Mouse (Mus musculus) ES-E14 (cell line): ENCODE data around the gene Gcn1l1. TPM values are rescaled to one million over a fixed set of nuclear protein-coding genes. Genes with fewer than 3 reads are reported as not detected.

Experiments used
- DNase-seq: peaks from one replicate; pipeline ENCODE4 v3.0.0-alpha.2; 2013; ENCODE audit warnings: low read depth, low spot score
- H3K27ac ChIP-seq: 2 replicates; pipeline ENCODE4 v1.5.1; 2012; ENCODE audit warnings: low read depth, mild to moderate bottlenecking, low read length, moderate library complexity, mixed read lengths; ENCODE audit not compliant: poor library complexity, insufficient read depth, severe bottlenecking
- H3K36me3 ChIP-seq: 2 replicates; pipeline ENCODE4 v1.6.1; 2012; ENCODE audit warnings: mild to moderate bottlenecking, low read length, moderate library complexity, mixed read lengths; ENCODE audit not compliant: control insufficient read depth, poor library complexity, insufficient read depth, severe bottlenecking
- H3K4me1 ChIP-seq, 2 experiments: fragments of 150-350 bp in 1 of 2; sonication (generic) in 1 of 2; 2 replicates each; pipeline ENCODE4 v1.6.1; 2012; ENCODE audit warnings: low read length in 2 of 2, mild to moderate bottlenecking in 1 of 2, mixed read lengths in 1 of 2; ENCODE audit not compliant: control insufficient read depth in 2 of 2, insufficient read depth in 2 of 2, poor library complexity in 1 of 2
- H3K4me3 ChIP-seq, 2 experiments: fragments of 150-350 bp in 1 of 2; sonication (generic) in 1 of 2; 2 replicates each; pipeline ENCODE4 v1.5.1; 2012; ENCODE audit warnings: low read length in 2 of 2, low read depth in 1 of 2, mild to moderate bottlenecking in 1 of 2, mixed read lengths in 1 of 2; ENCODE audit not compliant: insufficient read depth in 1 of 2, poor library complexity in 1 of 2, severe bottlenecking in 1 of 2
- H3K9ac ChIP-seq: 2 replicates; pipeline ENCODE4 v1.6.1; 2012; ENCODE audit warnings: low read depth, mild to moderate bottlenecking, low read length, mixed read lengths; ENCODE audit not compliant: poor library complexity, insufficient read depth, severe bottlenecking
- H3K9me3 ChIP-seq: fragments of 150-350 bp; sonication (generic); 2 replicates; pipeline ENCODE4 v1.6.1; 2012; ENCODE audit warnings: low read depth, mild to moderate bottlenecking, low read length; ENCODE audit not compliant: control insufficient read depth, insufficient read depth
- CHD2 ChIP-seq: IDR thresholded peaks from 2 replicates; pipeline ENCODE4 v1.6.1; 2014; ENCODE audit warnings: mild to moderate bottlenecking, low read depth, low read length, inconsistent platforms
- HCFC1 ChIP-seq: IDR thresholded peaks from 2 replicates; pipeline ENCODE4 v1.6.1; 2012; ENCODE audit warnings: low read length, inconsistent platforms, borderline replicate concordance; ENCODE audit not compliant: insufficient read depth
- MAFK ChIP-seq: IDR thresholded peaks from 2 replicates; pipeline ENCODE4 v1.6.1; 2014; ENCODE audit warnings: mild to moderate bottlenecking, low read depth, low read length, inconsistent platforms; ENCODE audit not compliant: insufficient read depth
- ZC3H11A ChIP-seq: IDR thresholded peaks from 2 replicates; pipeline ENCODE4 v1.6.1; 2012; ENCODE audit warnings: low read depth, mild to moderate bottlenecking, inconsistent platforms, low read length, borderline replicate concordance
- ZNF384 ChIP-seq: IDR thresholded peaks from 2 replicates; pipeline ENCODE4 v1.6.1; 2012; ENCODE audit warnings: low read depth, low read length, inconsistent platforms
- in situ Hi-C, 2 experiments: fragments of 600-800 bp; cut with MboI; formaldehyde crosslinking; loops; one replicate each; pipeline ENCODE4 v1.15.1; 2025; ENCODE audit warnings: low sequenced_read_pairs in 2 of 2, inconsistent platforms in 1 of 2; ENCODE audit not compliant: unreplicated experiment in 2 of 2
- total RNA-seq: library from RNA; depleted of rRNA; stranded (reverse); fragments of 300-350 nt; gene quantifications from 2 replicates; pipeline ENCODE4 v1.2.3, GENCODE M21; 2012

Gene Gcn1l1
- total RNA-seq, 1 experiment: 112 TPM

GRCm38 (mm10) chr5:115651821-115652220, 86.8 kb downstream of the Gcn1l1 start:
- peaks cover 7% of the 10 kb centered on the region; the same call in 1 of the 2 replicates for H3K36me3 ChIP-seq
- H3K9ac ChIP-seq: no peak overlapping the region
- peaks cover 0 to 5% of the 10 kb centered on the region in 2 experiments; a peak in 1 of 4 replicates for H3K4me1 ChIP-seq
- DNase-seq: no peak
- no peak overlapping the region for H3K27ac ChIP-seq
- no peaks in the 10 kb centered on the region for H3K9me3 ChIP-seq
- in situ Hi-C loops: no loop called here
- TF ChIP-seq ZC3H11A (no peak), MAFK (no peak), ZNF384 (no peak), CHD2 (no peak), HCFC1 (no peak)
- no peak overlapping the region for H3K4me3 ChIP-seq

- Histone ChIP-seq H3K27ac (no peak overlapping the region), H3K9me3 (no peaks in the 10 kb centered on the region), H3K4me3 (peak overlapping the region; percentile 48 to 50), H3K4me1 (peaks cover 0 to 5% of the 10 kb centered on the region in 2 experiments; a peak in 1 of 4 replicates), H3K9ac (peak overlapping the region; percentile 39; the same call in 1 of the 2 replicates), H3K36me3 (peaks cover 4% of the 10 kb centered on the region; the same call in 1 of the 2 replicates)
- TF ChIP-seq HCFC1: peak; percentile 53; the same call in 1 of the 2 replicates
- TF ChIP-seq ZNF384: no peak
- TF ChIP-seq ZC3H11A: no peak
- TF ChIP-seq MAFK: peak; percentile 99
- no peak for TF ChIP-seq CHD2
- in situ Hi-C loops: no loop called here
- peak; percentile 97 for DNase-seq
These were observed 87.9 kb downstream of the Gcn1l1 start for GRCm38 (mm10) chr5:115652681-115653575.

GRCm38 (mm10) chr5:115653776-115654175, 88.7 kb downstream of the Gcn1l1 start:
- Histone ChIP-seq H3K9ac (0 out of 2 replicates have a peak overlapping the region, but pooled peaks have one; percentile 34), H3K9me3 (no peaks in the 10 kb centered on the region), H3K36me3 (peaks cover under 1% of the 10 kb centered on the region; the same call in 1 of the 2 replicates), H3K4me1 (peaks cover 0 to 8% of the 10 kb centered on the region in 2 experiments; a peak in 1 of 4 replicates), H3K4me3 (no peak overlapping the region), H3K27ac (no peak overlapping the region)
- TF ChIP-seq ZC3H11A: no peak
- TF ChIP-seq CHD2: no peak
- no peak for TF ChIP-seq MAFK
- TF ChIP-seq HCFC1: no peak
- TF ChIP-seq ZNF384: no peak
- in situ Hi-C loops: no loop called here
- DNase-seq: no peak

GRCm38 (mm10) chr5:115656677-115657076, 91.6 kb downstream of the Gcn1l1 start:
- Histone ChIP-seq H3K9me3 (no peaks in the 10 kb centered on the region), H3K36me3 (no peaks in the 10 kb centered on the region; the same call in 1 of the 2 replicates), H3K4me1 (peaks cover 0 to 8% of the 10 kb centered on the region in 2 experiments; a peak in 1 of 4 replicates), H3K9ac (no peak overlapping the region), H3K27ac (no peak overlapping the region), H3K4me3 (no peak overlapping the region)
- DNase-seq: no peak
- in situ Hi-C loops: no loop called here
- TF ChIP-seq ZC3H11A (no peak), MAFK (no peak), ZNF384 (no peak), HCFC1 (no peak), CHD2 (no peak)
